Mouse (Mus musculus) embryo, embryonic 11.5 days (tissue): Measurements from ENCODE around the gene Acot4.
"Not testable (repeated sequence)": the region's sequence is repeated elsewhere in the genome, so short reads cannot be mapped to it uniquely, and the experiment has no call there.

Experiments
- DNase-seq: peaks from one replicate; pipeline ENCODE4 v3.0.0-alpha.2; 2012; ENCODE audit warnings: low read depth, low spot score

Acot4 gene

GRCm38 (mm10) chr12:84038241-84038640, at the start of gene Acot4:
Gene Acot4, plus strand, starts transcription at chr12:84038379.
- DNase-seq, result not testable (repeated sequence)

GRCm38 (mm10) chr12:83988483-83988882, 49.7 kb upstream of the Acot4 start:
- no peak for DNase-seq

- DNase-seq, result no peak
Observed at GRCm38 (mm10) chr12:83989378-83989777, 48.8 kb upstream of the Acot4 start.

GRCm38 (mm10) chr12:83997221-83997620, 41.0 kb upstream of the Acot4 start:
- no peak for DNase-seq

GRCm38 (mm10) chr12:83998341-83999107, 39.7 kb upstream of the Acot4 start:
- DNase-seq, result no peak

- not testable (repeated sequence) for DNase-seq
Observed at GRCm38 (mm10) chr12:83999237-83999636, 38.9 kb upstream of the Acot4 start.

GRCm38 (mm10) chr12:84000418-84000817, 37.8 kb upstream of the Acot4 start:
- DNase-seq, result no peak

GRCm38 (mm10) chr12:84003866-84004265, 34.3 kb upstream of the Acot4 start:
- no peak for DNase-seq

GRCm38 (mm10) chr12:84008251-84008650, 29.9 kb upstream of the Acot4 start:
- DNase-seq, result no peak

- DNase-seq, result no peak
Observed at GRCm38 (mm10) chr12:84008729-84009128, 29.4 kb upstream of the Acot4 start.

GRCm38 (mm10) chr12:84009171-84009965, 28.8 kb upstream of the Acot4 start, which contains the start of gene Acot1:
Gene Acot1, plus strand, starts transcription at chr12:84009490.
- peak; percentile 52 for DNase-seq

GRCm38 (mm10) chr12:84010201-84010600, 28.0 kb upstream of the Acot4 start:
- no peak for DNase-seq

GRCm38 (mm10) chr12:84011251-84012040, 26.7 kb upstream of the Acot4 start:
- DNase-seq, result peak; percentile 35

- DNase-seq, result no peak
Observed at GRCm38 (mm10) chr12:84013130-84013529, 25.0 kb upstream of the Acot4 start.

- no peak for DNase-seq
Observed at GRCm38 (mm10) chr12:84013701-84014100, 24.5 kb upstream of the Acot4 start.

- not testable (repeated sequence) for DNase-seq
Observed at GRCm38 (mm10) chr12:84020528-84020927, 17.7 kb upstream of the Acot4 start.

GRCm38 (mm10) chr12:84022266-84022665, 15.9 kb upstream of the Acot4 start:
- DNase-seq, result not testable (repeated sequence)

- no peak for DNase-seq
Observed at GRCm38 (mm10) chr12:84023052-84023745, 15.0 kb upstream of the Acot4 start.

- no peak for DNase-seq
Observed at GRCm38 (mm10) chr12:84025888-84026287, 12.3 kb upstream of the Acot4 start.

GRCm38 (mm10) chr12:84028328-84028727, 9.9 kb upstream of the Acot4 start:
- DNase-seq, result not testable (repeated sequence)

GRCm38 (mm10) chr12:84029043-84029442, 9.1 kb upstream of the Acot4 start:
- not testable (repeated sequence) for DNase-seq
